Mouse (Mus musculus) thymus, postnatal 36 days (tissue): Measurements from ENCODE around the gene Ppp1r3f.

Experiments
- DNase-seq, 2 experiments: peaks; one replicate each; pipeline ENCODE4 v3.0.0; 2022; ENCODE audit warnings: mixed read lengths in 2 of 2

Ppp1r3f gene

GRCm38 (mm10) chrX:7524961-7525360, 49.1 kb downstream of the Ppp1r3f start:
- DNase-seq, result no peak
